Mouse (Mus musculus) ES-E14 (cell line): ENCODE data around the gene Ghdc.

Source experiments
- MAFK ChIP-seq: IDR thresholded peaks from 2 replicates; pipeline ENCODE4 v1.6.1; 2014; ENCODE audit warnings: mild to moderate bottlenecking, low read depth, low read length, inconsistent platforms; ENCODE audit not compliant: insufficient read depth
- ZNF384 ChIP-seq: IDR thresholded peaks from 2 replicates; pipeline ENCODE4 v1.6.1; 2012; ENCODE audit warnings: low read depth, low read length, inconsistent platforms

GRCm38 (mm10) chr11:100728601-100729000 is 42.2 kb downstream of the Ghdc start:
- no peak for TF ChIP-seq ZNF384
- TF ChIP-seq MAFK: no peak
